Mouse (Mus musculus) myocyte (in vitro differentiated cells): ENCODE measurements around the gene Slc7a10. TPM values are rescaled to one million over a fixed set of nuclear protein-coding genes. Genes with fewer than 3 reads are reported as not detected.

Experiments used
- H3K27me3 ChIP-seq: one replicate; pipeline ENCODE4 v1.6.1; 2011; ENCODE audit not compliant: control insufficient read depth, insufficient read depth, insufficient read length
- H3K36me3 ChIP-seq: one replicate; pipeline ENCODE4 v1.6.1; 2011; ENCODE audit not compliant: control insufficient read depth, insufficient read depth
- H3K4me2 ChIP-seq: one replicate; pipeline ENCODE4 v1.6.1; 2011; ENCODE audit warnings: low read depth, control low read depth
- H3K4me3 ChIP-seq: one replicate; pipeline ENCODE4 v1.5.1; 2011; ENCODE audit warnings: mild to moderate bottlenecking, control low read depth, moderate library complexity
- H3K79me2 ChIP-seq: one replicate; pipeline ENCODE4 v1.6.1; 2011; ENCODE audit not compliant: control insufficient read depth, insufficient read depth
- H3ac ChIP-seq: one replicate; pipeline ENCODE4 v1.6.1; 2011; ENCODE audit not compliant: control insufficient read depth, insufficient read length
- CEBPB ChIP-seq: IDR thresholded peaks from 2 replicates; pipeline ENCODE4 v1.6.1; 2011; ENCODE audit warnings: mild to moderate bottlenecking, moderate library complexity; ENCODE audit not compliant: poor library complexity, insufficient read depth, severe bottlenecking
- E2F4 ChIP-seq: IDR thresholded peaks from one replicate; pipeline ENCODE4 v1.6.1; 2011; ENCODE audit warnings: mild to moderate bottlenecking, control low read depth, moderate library complexity; ENCODE audit not compliant: insufficient read depth
- MAX ChIP-seq: IDR thresholded peaks from one replicate; pipeline ENCODE4 v1.6.1; 2011; ENCODE audit warnings: low read depth, mild to moderate bottlenecking, control low read depth
- MYOD1 ChIP-seq, 3 experiments: IDR thresholded peaks; one replicate each; pipeline ENCODE4 v1.6.1; 2011; ENCODE audit warnings: control low read depth in 2 of 3, low read depth in 2 of 3, mild to moderate bottlenecking in 2 of 3, moderate library complexity in 1 of 3; ENCODE audit not compliant: insufficient read length in 2 of 3, control insufficient read depth in 1 of 3
- MYOG ChIP-seq, 3 experiments: IDR thresholded peaks; one replicate each; pipeline ENCODE4 v1.6.1; 2011; ENCODE audit warnings: control low read depth in 2 of 3, low read depth in 2 of 3, mild to moderate bottlenecking in 2 of 3; ENCODE audit not compliant: insufficient read length in 2 of 3, control insufficient read depth in 1 of 3, insufficient read depth in 1 of 3
- POLR2A ChIP-seq: IDR thresholded peaks from one replicate; pipeline ENCODE4 v1.6.1; 2011; ENCODE audit warnings: low read depth, mild to moderate bottlenecking, control low read depth, moderate library complexity; ENCODE audit not compliant: insufficient read length
- POLR2AphosphoS2 ChIP-seq: IDR thresholded peaks from one replicate; pipeline ENCODE4 v1.6.1; 2011; ENCODE audit warnings: low read depth, control low read depth; ENCODE audit not compliant: insufficient read length
- REST ChIP-seq: IDR thresholded peaks from one replicate; pipeline ENCODE4 v1.6.1; 2011; ENCODE audit warnings: mild to moderate bottlenecking, control low read depth, moderate library complexity; ENCODE audit not compliant: insufficient read depth, insufficient read length
- SRF ChIP-seq: IDR thresholded peaks from one replicate; pipeline ENCODE4 v1.6.1; 2011; ENCODE audit warnings: low read depth; ENCODE audit not compliant: control insufficient read depth, insufficient read length
- TCF12 ChIP-seq: IDR thresholded peaks from one replicate; pipeline ENCODE4 v1.6.1; 2011; ENCODE audit warnings: mild to moderate bottlenecking, control low read depth; ENCODE audit not compliant: poor library complexity, insufficient read depth, severe bottlenecking
- TCF3 ChIP-seq: IDR thresholded peaks from one replicate; pipeline ENCODE4 v1.6.1; 2011; ENCODE audit warnings: low read depth, control low read depth; ENCODE audit not compliant: insufficient read length
- USF1 ChIP-seq: IDR thresholded peaks from one replicate; pipeline ENCODE4 v1.6.1; 2011; ENCODE audit warnings: low read depth, mild to moderate bottlenecking, control low read depth, moderate library complexity
- polyA plus RNA-seq: library from polyadenylated mRNA; unstranded; fragments of >200 nt; fragmentation: generic; extraction: Trizol; gene quantifications from one replicate; pipeline ENCODE4 v1.2.1, GENCODE M21; 2012; ENCODE audit warnings: missing spikeins

Slc7a10 gene
- polyA plus RNA-seq, 1 experiment: not detected

DNA sequence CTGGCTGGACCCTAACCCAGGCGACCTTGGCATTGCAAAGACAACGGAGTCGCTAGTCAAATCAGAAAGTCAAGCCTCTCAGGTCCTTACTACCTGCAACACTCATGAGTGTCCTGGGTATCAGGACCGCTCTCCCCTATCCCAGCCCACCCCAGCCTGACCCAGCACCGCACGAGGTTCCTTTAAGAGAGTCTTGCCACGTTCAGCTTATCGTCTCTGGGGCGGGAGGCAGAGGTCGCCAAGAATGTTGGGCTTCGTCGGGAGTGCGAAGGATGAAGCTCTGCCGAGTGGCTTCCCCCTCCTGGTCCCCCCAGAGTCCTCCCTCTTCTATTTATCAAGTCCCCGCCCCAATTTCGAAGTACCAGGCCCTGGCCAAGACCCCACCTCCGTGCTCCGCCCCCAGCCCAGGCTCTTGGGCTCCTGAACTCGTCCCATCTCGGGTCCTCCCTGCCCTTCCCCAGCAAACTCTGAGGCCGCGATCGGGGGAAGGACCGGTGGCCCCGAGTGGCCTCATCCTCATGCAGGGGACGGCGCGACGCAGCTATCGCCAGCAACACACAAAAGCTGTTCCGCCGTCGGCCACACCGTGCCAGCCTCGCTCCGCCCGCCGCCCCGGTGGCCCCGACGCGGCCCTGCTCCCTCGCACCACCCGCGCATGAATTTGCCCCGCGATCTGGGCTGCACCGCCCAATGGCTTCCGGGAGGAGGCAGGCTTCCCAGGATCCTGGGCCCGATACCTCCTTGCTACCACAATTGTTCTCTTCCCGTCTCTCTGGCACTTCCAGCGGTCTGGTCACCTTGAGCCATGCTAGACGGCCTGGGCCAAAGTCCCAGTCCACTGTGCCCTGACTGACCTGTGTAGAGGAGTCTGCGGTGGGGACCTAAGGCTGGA lies 1.1 kb upstream of the Slc7a10 start:
- H3K27me3 ChIP-seq: peaks cover 50% of the 10 kb centered on the region
- no peak overlapping the region for H3K4me3 ChIP-seq
- no peaks in the 10 kb centered on the region for H3K36me3 ChIP-seq
- no peak overlapping the region for H3ac ChIP-seq
- H3K4me2 ChIP-seq: no peak overlapping the region
- no peaks in the 10 kb centered on the region for H3K79me2 ChIP-seq
- TF ChIP-seq SRF: no peak

DNA sequence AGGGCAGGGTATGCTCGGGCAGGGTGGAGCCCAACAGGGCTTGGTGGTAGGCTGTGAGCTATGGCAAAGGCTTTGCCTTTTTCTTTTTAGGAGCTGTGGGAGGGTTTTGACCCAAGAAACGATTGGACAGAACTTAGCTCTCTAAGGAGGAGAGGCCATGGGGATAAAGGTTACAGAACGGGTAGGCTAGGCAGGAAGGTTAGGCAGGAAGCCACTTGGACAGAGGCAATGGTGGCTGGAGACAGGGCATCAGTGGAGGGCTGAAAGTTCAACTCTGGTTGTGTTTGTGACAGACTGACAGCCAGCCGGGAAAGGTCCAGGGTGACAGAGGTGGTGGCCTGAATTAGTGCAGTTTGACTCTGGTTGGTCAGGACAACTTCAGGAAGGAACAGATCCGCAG lies 3.5 kb downstream of the Slc7a10 start:
- peaks cover 86% of the 10 kb centered on the region for H3K27me3 ChIP-seq
- no peak overlapping the region for H3ac ChIP-seq
- H3K4me2 ChIP-seq: no peak overlapping the region
- no peaks in the 10 kb centered on the region for H3K36me3 ChIP-seq
- H3K79me2 ChIP-seq: no peaks in the 10 kb centered on the region
- TF ChIP-seq POLR2A: no peak
- TF ChIP-seq MAX: no peak
- no peak for TF ChIP-seq POLR2AphosphoS2
- no peak for TF ChIP-seq SRF
- TF ChIP-seq TCF12: no peak
- TF ChIP-seq CEBPB: no peak
- no peak for TF ChIP-seq REST
- TF ChIP-seq MYOG (IDR thresholded peaks at IDR 0.05; ENCODE audit: control insufficient read depth in 1 of 3, insufficient read depth in 1 of 3, insufficient read length in 2 of 3, low read depth in 2 of 3): no peak
- no peak for TF ChIP-seq E2F4
- TF ChIP-seq TCF3: no peak
- no peak for TF ChIP-seq MYOD1 (IDR thresholded peaks at IDR 0.05; ENCODE audit: control insufficient read depth in 1 of 3, insufficient read length in 2 of 3, low read depth in 2 of 3)
- TF ChIP-seq USF1: no peak
- H3K4me3 ChIP-seq: no peak overlapping the region

DNA sequence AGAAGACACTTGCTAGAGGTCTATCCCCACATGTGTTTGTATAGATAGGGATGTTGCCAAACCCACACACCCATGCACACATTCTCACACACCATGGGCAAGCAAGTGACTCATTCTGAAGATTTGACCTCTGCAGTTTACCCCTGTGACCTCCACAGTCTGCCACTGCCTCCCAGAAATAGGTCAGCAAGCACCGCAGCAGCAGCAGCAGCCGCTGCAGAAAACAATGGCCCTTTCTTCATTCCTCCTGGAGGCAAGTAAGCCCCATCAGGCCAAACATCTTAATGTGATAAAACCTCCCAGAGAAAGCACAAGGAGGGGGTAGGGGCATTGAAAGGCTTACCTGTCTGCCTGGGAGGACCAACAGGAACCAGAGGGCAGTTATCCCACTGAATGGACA lies 5.1 kb downstream of the Slc7a10 start:
- no peak overlapping the region for H3K4me3 ChIP-seq
- peaks cover 78% of the 10 kb centered on the region for H3K27me3 ChIP-seq
- H3ac ChIP-seq: no peak overlapping the region
- H3K4me2 ChIP-seq: no peak overlapping the region
- no peaks in the 10 kb centered on the region for H3K79me2 ChIP-seq
- TF ChIP-seq TCF3 (no peak), MAX (no peak), E2F4 (no peak), TCF12 (no peak), MYOD1 (IDR thresholded peaks at IDR 0.05; ENCODE audit: control insufficient read depth in 1 of 3, insufficient read length in 2 of 3, low read depth in 2 of 3) (no peak)
- H3K36me3 ChIP-seq: no peaks in the 10 kb centered on the region

DNA sequence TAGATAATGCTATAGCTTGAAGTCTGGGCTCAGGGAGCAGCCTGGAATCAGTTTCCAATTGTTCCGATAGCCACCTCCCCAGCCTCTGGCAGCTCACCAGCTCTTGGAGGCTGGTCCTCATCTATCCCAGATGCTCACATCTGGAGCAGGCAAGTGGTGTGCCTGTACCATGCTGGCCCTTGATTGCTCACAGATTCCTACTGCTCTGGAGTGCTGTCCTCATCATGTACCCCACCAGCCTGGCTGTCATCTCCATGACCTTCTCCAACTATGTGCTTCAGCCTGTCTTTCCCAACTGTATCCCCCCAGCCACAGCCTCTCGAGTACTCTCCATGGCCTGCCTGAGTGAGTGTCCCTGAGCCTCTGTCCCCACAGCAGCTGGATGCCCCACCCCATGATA lies 10.8 kb downstream of the Slc7a10 start:
- H3K79me2 ChIP-seq: no peaks in the 10 kb centered on the region
- no peak overlapping the region for H3K4me3 ChIP-seq
- no peaks in the 10 kb centered on the region for H3K36me3 ChIP-seq
- no peak overlapping the region for H3ac ChIP-seq
- TF ChIP-seq TCF3 (no peak), USF1 (no peak), E2F4 (no peak), REST (no peak), CEBPB (no peak), POLR2A (no peak), SRF (no peak), MAX (no peak), MYOG (IDR thresholded peaks at IDR 0.05; ENCODE audit: control insufficient read depth in 1 of 3, insufficient read depth in 1 of 3, insufficient read length in 2 of 3, low read depth in 2 of 3) (no peak), TCF12 (no peak), MYOD1 (IDR thresholded peaks at IDR 0.05; ENCODE audit: control insufficient read depth in 1 of 3, insufficient read length in 2 of 3, low read depth in 2 of 3) (no peak), POLR2AphosphoS2 (no peak)
- H3K4me2 ChIP-seq: no peak overlapping the region
- peaks cover 73% of the 10 kb centered on the region for H3K27me3 ChIP-seq
